In genomic region chrX:136249671-136250070, GRCm38 (mm10) we compare ENCODE assay signal across 29 mouse cellular contexts. TPM values are rescaled to one million over a fixed set of nuclear protein-coding genes. Genes with fewer than 3 reads are reported as not detected.
DNase-seq lines count a peak whose midpoint lies in the region; ATAC-seq and TF ChIP-seq lines count a peak whose summit lies in the region.
"Had no signal": no experiment of that assay in that cellular context is flagged by ENCODE, and none has a peak within 500 bp of the region (broad histone marks: within the 10 kb centered on the region; RNA-seq: fewer than 3 reads in every experiment).

No protein-coding gene starts in this region.

- no peaks in the 10 kb centered on the region for H3K27me3 ChIP-seq in intestine, embryonic 14.5 days (replicated peaks; ENCODE audit: control insufficient read depth, insufficient read depth, low read length)
- no peaks in the 10 kb centered on the region for H3K27me3 ChIP-seq in intestine, postnatal 0 days (replicated peaks; ENCODE audit: control insufficient read depth, insufficient read depth, low read length)
- H3K27me3 ChIP-seq in lung, embryonic 15.5 days, result no peaks in the 10 kb centered on the region
- no peaks in the 10 kb centered on the region for H3K27me3 ChIP-seq in lung, postnatal 0 days (replicated peaks; ENCODE audit: insufficient read depth, low read length)
- H3K27me3 ChIP-seq: forebrain, embryonic 12.5 days; forebrain, embryonic 15.5 days; heart, embryonic 13.5 days had no signal

- peak overlapping the region; percentile 33; the same call in 1 of the 2 replicates for H3K27ac ChIP-seq in intestine, embryonic 14.5 days (ENCODE audit: low read depth)
- H3K27ac ChIP-seq in intestine, postnatal 0 days (ENCODE audit: low read depth, low read length), result no peak overlapping the region
- peak overlapping the region; percentile 53; the same call in 1 of the 2 replicates for H3K27ac ChIP-seq in lung, embryonic 15.5 days
- H3K27ac ChIP-seq in lung, postnatal 0 days (ENCODE audit: low read length), result no peak overlapping the region
- H3K27ac ChIP-seq: embryonic facial prominence, embryonic 10.5 days; embryonic facial prominence, embryonic 13.5 days; forebrain, embryonic 12.5 days; forebrain, embryonic 15.5 days; heart, adult 2 months; heart, embryonic 10.5 days; heart, embryonic 13.5 days; hindbrain, embryonic 14.5 days had no signal

- H3K4me2 ChIP-seq in intestine, embryonic 14.5 days (ENCODE audit: low read length), result no peak overlapping the region
- H3K4me2 ChIP-seq in intestine, postnatal 0 days (replicated peaks; ENCODE audit: low read depth), result no peak overlapping the region
- H3K4me2 ChIP-seq in lung, embryonic 15.5 days, result no peak overlapping the region
- H3K4me2 ChIP-seq in lung, postnatal 0 days (replicated peaks; ENCODE audit: low read depth, low read length), result no peak overlapping the region
- H3K4me2 ChIP-seq: embryonic facial prominence, embryonic 13.5 days; forebrain, embryonic 12.5 days; forebrain, embryonic 15.5 days; heart, embryonic 13.5 days; hindbrain, embryonic 14.5 days had no signal

- peaks cover 11% of the 10 kb centered on the region for H3K36me3 ChIP-seq in intestine, embryonic 14.5 days (ENCODE audit: control insufficient read depth, insufficient read depth, low read length)
- H3K36me3 ChIP-seq in intestine, postnatal 0 days (ENCODE audit: control insufficient read depth, insufficient read depth), result no peaks in the 10 kb centered on the region
- peaks cover 6% of the 10 kb centered on the region; the same call in 1 of the 2 replicates for H3K36me3 ChIP-seq in lung, embryonic 15.5 days
- no peaks in the 10 kb centered on the region for H3K36me3 ChIP-seq in lung, postnatal 0 days (ENCODE audit: insufficient read depth, low read length)
- H3K36me3 ChIP-seq: embryonic facial prominence, embryonic 13.5 days; forebrain, embryonic 15.5 days had no signal

- no peak for DNase-seq in intestine, embryonic 14.5 days (ENCODE audit: low spot score)
- no peak for DNase-seq in lung, postnatal 14 days
- DNase-seq in lung, postnatal 0 days (ENCODE audit: low spot score), result peak; percentile 64
- DNase-seq in frontal cortex, postnatal 14 days (ENCODE audit: low spot score in 2 of 2), result no peak
- DNase-seq in adrenal gland, postnatal 36 days, result no peak
- DNase-seq: adrenal gland, adult 2 months; adrenal gland, postnatal 14 days; cerebellum, adult 11-12 months; cerebellum, adult 8-10 months; cerebellum, postnatal 10 days; cerebellum, postnatal 36 days; embryo, embryonic 11 days; gastrocnemius, postnatal 10 days; gastrocnemius, postnatal 36 days; heart, adult 2 months; heart, postnatal 14 days; heart, postnatal 4 days had no signal

- WGBS in intestine, embryonic 14.5 days, result 41% methylated on average over 7 of the region's 7 CpGs
- 49% methylated on average over 7 of the region's 7 CpGs for WGBS in intestine, postnatal 0 days
- 34% methylated on average over 7 of the region's 7 CpGs for WGBS in lung, embryonic 15.5 days
- WGBS in lung, postnatal 0 days, result 27% methylated on average over 7 of the region's 7 CpGs

- H3K9ac ChIP-seq in intestine, embryonic 14.5 days (ENCODE audit: low read length), result no peak overlapping the region
- no peak overlapping the region for H3K9ac ChIP-seq in intestine, postnatal 0 days (ENCODE audit: low read depth, low read length)
- H3K9ac ChIP-seq in lung, embryonic 15.5 days, result no peak overlapping the region
- H3K9ac ChIP-seq in lung, postnatal 0 days (replicated peaks; ENCODE audit: low read depth), result no peak overlapping the region
- H3K9ac ChIP-seq: embryonic facial prominence, embryonic 13.5 days; forebrain, embryonic 12.5 days; forebrain, embryonic 15.5 days; heart, embryonic 13.5 days; hindbrain, embryonic 14.5 days had no signal

- no peak for ATAC-seq in intestine, embryonic 14.5 days (replicated peaks; ENCODE audit: low FRiP score, low TSS enrichment, low read depth)
- ATAC-seq in intestine, postnatal 0 days, result no peak
- no peak for ATAC-seq in lung, embryonic 15.5 days (ENCODE audit: borderline replicate concordance, extremely low read depth, low FRiP score, low TSS enrichment)
- ATAC-seq in lung, postnatal 0 days, result peak; percentile 62
- ATAC-seq: forebrain, embryonic 15.5 days; Patski had no signal

- H3K4me1 ChIP-seq in intestine, embryonic 14.5 days (replicated peaks; ENCODE audit: control insufficient read depth, insufficient read depth, low read length), result no peaks in the 10 kb centered on the region; the same call in 1 of the 2 replicates
- no peaks in the 10 kb centered on the region for H3K4me1 ChIP-seq in intestine, postnatal 0 days (replicated peaks; ENCODE audit: control insufficient read depth, insufficient read depth, low read length)
- peaks cover 4% of the 10 kb centered on the region; the same call in 1 of the 2 replicates for H3K4me1 ChIP-seq in lung, embryonic 15.5 days
- H3K4me1 ChIP-seq in lung, postnatal 0 days (ENCODE audit: insufficient read depth, low read depth, low read length), result no peaks in the 10 kb centered on the region
- H3K4me1 ChIP-seq: embryonic facial prominence, embryonic 10.5 days; embryonic facial prominence, embryonic 13.5 days; forebrain, embryonic 15.5 days had no signal

- peak; percentile 85 for TF ChIP-seq EP300 in lung, postnatal 0 days (IDR thresholded peaks at IDR 0.05)

- H3K9me3 ChIP-seq in intestine, embryonic 14.5 days (ENCODE audit: control insufficient read depth, low read length), result no peaks in the 10 kb centered on the region
- H3K9me3 ChIP-seq in intestine, postnatal 0 days (ENCODE audit: control insufficient read depth), result no peaks in the 10 kb centered on the region
- H3K9me3 ChIP-seq in lung, embryonic 15.5 days, result no peaks in the 10 kb centered on the region
- H3K9me3 ChIP-seq in lung, postnatal 0 days (ENCODE audit: low read length), result no peaks in the 10 kb centered on the region
- H3K9me3 ChIP-seq: embryonic facial prominence, embryonic 10.5 days; embryonic facial prominence, embryonic 13.5 days; forebrain, embryonic 12.5 days; forebrain, embryonic 15.5 days; heart, embryonic 10.5 days; heart, embryonic 13.5 days had no signal

- no peak overlapping the region for H3K4me3 ChIP-seq in intestine, embryonic 14.5 days (ENCODE audit: low read depth, low read length)
- no peak overlapping the region for H3K4me3 ChIP-seq in intestine, postnatal 0 days (ENCODE audit: low read depth, low read length)
- H3K4me3 ChIP-seq in lung, embryonic 15.5 days, result no peak overlapping the region
- H3K4me3 ChIP-seq in lung, postnatal 0 days (ENCODE audit: low read depth, low read length), result no peak overlapping the region
- H3K4me3 ChIP-seq: embryonic facial prominence, embryonic 10.5 days; embryonic facial prominence, embryonic 13.5 days; erythroblast, embryonic 14.5 days; forebrain, embryonic 12.5 days; forebrain, embryonic 15.5 days; heart, adult 2 months; heart, embryonic 10.5 days; heart, embryonic 13.5 days had no signal

- TF ChIP-seq CTCF in intestine, postnatal 0 days (IDR thresholded peaks at IDR 0.05; ENCODE audit: low read depth), result no peak
- TF ChIP-seq CTCF in lung, postnatal 0 days (IDR thresholded peaks at IDR 0.05), result no peak

RNA-seq across cellular contexts. Expression of gene Tceal9, which starts 4.8 kb away (rescaled TPM):
- polyA plus RNA-seq in intestine, embryonic 14.5 days (2014; fragmentation: Nextera tagmentation; extraction: Ambion mirVana), result 628 and 670 TPM in 2 replicates
- 641 and 667 TPM in 2 replicates for polyA plus RNA-seq in intestine, postnatal 0 days (2015; fragmentation: Nextera tagmentation; extraction: Ambion mirVana)
- 621 and 638 TPM in 2 replicates for polyA plus RNA-seq in lung, embryonic 15.5 days (2015; fragmentation: Nextera tagmentation; extraction: Ambion mirVana)
- polyA plus RNA-seq in lung, postnatal 0 days (2015; fragmentation: Nextera tagmentation; extraction: Ambion mirVana), result 721 and 732 TPM in 2 replicates
- total RNA-seq in adrenal gland, postnatal 36 days (2021), result 100 to 1,000 TPM; 373 to 421 TPM

RNA-seq across cellular contexts. Expression of gene Bex3, which starts 20.4 kb away (rescaled TPM):
- 460 and 504 TPM in 2 replicates for polyA plus RNA-seq in intestine, embryonic 14.5 days (2014; fragmentation: Nextera tagmentation; extraction: Ambion mirVana)
- polyA plus RNA-seq in intestine, postnatal 0 days (2015; fragmentation: Nextera tagmentation; extraction: Ambion mirVana), result 270 and 277 TPM in 2 replicates
- 432 and 477 TPM in 2 replicates for polyA plus RNA-seq in lung, embryonic 15.5 days (2015; fragmentation: Nextera tagmentation; extraction: Ambion mirVana)
- polyA plus RNA-seq in lung, postnatal 0 days (2015; fragmentation: Nextera tagmentation; extraction: Ambion mirVana), result 275 and 314 TPM in 2 replicates
- total RNA-seq in adrenal gland, postnatal 36 days (2021), result 100 to 1,000 TPM; 126 to 285 TPM

RNA-seq across cellular contexts. Expression of gene Bex1, which starts 34.4 kb away (rescaled TPM):
- polyA plus RNA-seq in intestine, embryonic 14.5 days (2014; fragmentation: Nextera tagmentation; extraction: Ambion mirVana), result 206 and 236 TPM in 2 replicates
- polyA plus RNA-seq in intestine, postnatal 0 days (2015; fragmentation: Nextera tagmentation; extraction: Ambion mirVana), result 41.4 and 50.7 TPM in 2 replicates
- polyA plus RNA-seq in lung, embryonic 15.5 days (2015; fragmentation: Nextera tagmentation; extraction: Ambion mirVana), result 85.4 and 99.2 TPM in 2 replicates
- 16.7 and 17.1 TPM in 2 replicates for polyA plus RNA-seq in lung, postnatal 0 days (2015; fragmentation: Nextera tagmentation; extraction: Ambion mirVana)
- total RNA-seq in adrenal gland, postnatal 36 days (2021), result 10 to 100 TPM in 1 of 2 experiments, 1 to 10 TPM in 1; 9.7 to 14.6 TPM

RNA-seq across cellular contexts. Expression of gene Tceal7, which starts 35.1 kb away (rescaled TPM):
- 0.31 and 0.49 TPM in 2 replicates for polyA plus RNA-seq in intestine, embryonic 14.5 days (2014; fragmentation: Nextera tagmentation; extraction: Ambion mirVana)
- polyA plus RNA-seq in intestine, postnatal 0 days (2015; fragmentation: Nextera tagmentation; extraction: Ambion mirVana), result 0.37 and 0.58 TPM in 2 replicates
- polyA plus RNA-seq in lung, embryonic 15.5 days (2015; fragmentation: Nextera tagmentation; extraction: Ambion mirVana), result 1.5 and 3.8 TPM in 2 replicates
- 0.17 and 0.43 TPM in 2 replicates for polyA plus RNA-seq in lung, postnatal 0 days (2015; fragmentation: Nextera tagmentation; extraction: Ambion mirVana)
- total RNA-seq in adrenal gland, postnatal 36 days (2021), result not detected
- total RNA-seq: adrenal gland, adult 2 months; adrenal gland, postnatal 14 days; granulocyte monocyte progenitor cell, adult 5-6 weeks had no signal
- polyA plus RNA-seq: adrenal gland, adult 2 months; erythroblast, embryonic 14.5 days; Patski had no signal

RNA-seq across cellular contexts. Expression of gene Tceal5, which starts 46.0 kb away (rescaled TPM):
- polyA plus RNA-seq in intestine, embryonic 14.5 days (2014; fragmentation: Nextera tagmentation; extraction: Ambion mirVana), result 1.2 and 1.8 TPM in 2 replicates
- polyA plus RNA-seq in intestine, postnatal 0 days (2015; fragmentation: Nextera tagmentation; extraction: Ambion mirVana), result 3.4 and 5.3 TPM in 2 replicates
- 3.3 and 3.5 TPM in 2 replicates for polyA plus RNA-seq in lung, embryonic 15.5 days (2015; fragmentation: Nextera tagmentation; extraction: Ambion mirVana)
- polyA plus RNA-seq in lung, postnatal 0 days (2015; fragmentation: Nextera tagmentation; extraction: Ambion mirVana), result 0.97 and 1.1 TPM in 2 replicates
- total RNA-seq in adrenal gland, postnatal 36 days (2021), result 1 to 10 TPM in 1 of 2 experiments, not detected in 1; 1.8 TPM
- total RNA-seq: granulocyte monocyte progenitor cell, adult 5-6 weeks had no signal
- polyA plus RNA-seq: adrenal gland, adult 2 months; Patski had no signal

Comparison
In these comparisons a context has a peak if more than half of its experiments do, and no peak if none do; other contexts are left out.
1. H3K27ac ChIP-seq: peak in intestine, embryonic 14.5 days (single experiment) and lung, embryonic 15.5 days (single experiment); none in intestine, postnatal 0 days (single experiment) and lung, postnatal 0 days (single experiment).